Mouse (Mus musculus): ENCODE measurements around the gene B9d1. TPM values are rescaled to one million over a fixed set of nuclear protein-coding genes. Genes with fewer than 3 reads are reported as not detected.

B9d1 gene
- total RNA-seq, 2 experiments from 2014 or later: 4.3 to 10.4 TPM

DNA sequence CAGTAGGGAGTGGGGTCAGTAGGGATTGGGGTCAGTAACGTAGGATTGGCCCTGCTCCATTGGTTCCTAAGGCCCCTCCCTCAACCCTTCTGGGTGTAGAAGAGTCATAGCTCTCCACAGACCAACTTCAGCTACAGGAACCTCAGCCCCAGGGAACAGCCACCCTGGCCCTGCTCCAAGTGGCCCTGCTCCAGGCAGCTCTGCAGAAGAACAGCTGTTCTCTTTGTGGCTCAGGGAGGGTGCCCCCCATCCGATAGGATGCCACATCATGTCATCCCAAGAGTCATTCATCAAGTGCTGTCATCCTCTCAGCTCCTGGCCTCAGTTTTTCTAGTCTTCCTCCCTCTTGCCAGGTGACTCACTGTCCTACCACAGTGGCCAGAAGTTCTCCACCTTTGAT, 17.5 kb upstream of the B9d1 start:
- no peak for ATAC-seq (replicated peaks; ENCODE audit: low FRiP score, low TSS enrichment, poor library complexity, severe bottlenecking)

DNA sequence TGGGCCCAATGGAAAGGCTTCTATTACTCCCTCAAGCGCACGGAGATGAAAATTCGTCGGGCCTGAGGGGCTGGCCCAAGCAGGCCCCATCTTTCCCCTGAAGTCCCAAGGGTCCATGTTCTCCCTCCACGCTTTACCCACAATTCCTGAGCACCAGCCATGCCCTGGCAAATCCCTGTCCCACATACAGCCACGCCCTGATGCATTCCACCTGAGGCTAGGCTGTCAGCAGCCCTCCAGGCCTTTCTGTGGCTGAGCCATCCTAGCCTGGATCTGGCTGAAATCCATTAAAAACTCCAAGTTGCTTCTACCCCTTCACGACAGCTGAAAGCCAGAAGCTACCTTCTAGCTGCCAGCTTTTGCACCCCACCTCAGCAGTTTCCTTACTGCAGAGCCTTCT, 17.0 kb upstream of the B9d1 start:
- ATAC-seq (replicated peaks; ENCODE audit: low FRiP score, low TSS enrichment, poor library complexity, severe bottlenecking): no peak

DNA sequence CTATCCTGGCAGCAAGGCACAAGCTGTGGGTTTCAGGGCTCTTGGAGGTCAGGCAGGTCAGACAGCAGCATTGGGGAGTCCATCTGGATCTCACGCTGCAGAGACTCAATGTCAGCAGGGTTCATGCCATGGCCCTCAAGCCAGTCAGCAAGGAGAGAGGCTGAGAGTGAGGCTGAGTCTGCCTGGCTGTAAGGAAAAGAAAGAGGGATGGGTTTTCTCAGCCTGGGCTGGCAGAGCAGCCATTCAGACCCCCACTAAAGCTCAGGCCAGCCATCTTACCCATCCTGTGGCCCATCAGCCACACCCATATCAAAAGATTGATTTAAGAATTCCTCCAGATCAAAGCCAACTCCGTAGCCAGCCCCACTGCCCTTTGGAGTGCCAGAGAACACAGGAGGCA, 15.9 kb upstream of the B9d1 start:
- no peak for ATAC-seq (replicated peaks; ENCODE audit: low FRiP score, low TSS enrichment, poor library complexity, severe bottlenecking)

DNA sequence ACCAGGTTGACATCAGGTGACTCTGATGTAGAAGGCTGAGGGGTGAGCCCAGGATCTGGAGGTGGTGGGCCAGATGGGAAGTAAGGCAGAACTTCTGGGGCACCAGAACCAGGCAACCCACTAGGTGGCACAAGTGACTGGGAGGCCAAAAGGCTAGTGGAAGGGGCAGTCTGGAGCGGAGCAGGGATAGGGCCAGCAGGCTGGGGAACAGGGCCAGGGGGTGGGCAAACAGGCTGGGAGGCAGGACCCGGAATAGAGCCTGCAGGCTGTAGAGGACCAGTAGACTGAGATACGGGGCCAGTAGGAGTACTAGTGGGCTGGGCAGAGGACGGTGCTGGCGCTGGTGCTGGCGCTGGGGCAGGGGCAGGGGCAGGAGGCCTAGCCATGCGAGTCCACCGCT, 15.1 kb upstream of the B9d1 start:
- no peak for ATAC-seq (replicated peaks; ENCODE audit: low FRiP score, low TSS enrichment, poor library complexity, severe bottlenecking)

DNA sequence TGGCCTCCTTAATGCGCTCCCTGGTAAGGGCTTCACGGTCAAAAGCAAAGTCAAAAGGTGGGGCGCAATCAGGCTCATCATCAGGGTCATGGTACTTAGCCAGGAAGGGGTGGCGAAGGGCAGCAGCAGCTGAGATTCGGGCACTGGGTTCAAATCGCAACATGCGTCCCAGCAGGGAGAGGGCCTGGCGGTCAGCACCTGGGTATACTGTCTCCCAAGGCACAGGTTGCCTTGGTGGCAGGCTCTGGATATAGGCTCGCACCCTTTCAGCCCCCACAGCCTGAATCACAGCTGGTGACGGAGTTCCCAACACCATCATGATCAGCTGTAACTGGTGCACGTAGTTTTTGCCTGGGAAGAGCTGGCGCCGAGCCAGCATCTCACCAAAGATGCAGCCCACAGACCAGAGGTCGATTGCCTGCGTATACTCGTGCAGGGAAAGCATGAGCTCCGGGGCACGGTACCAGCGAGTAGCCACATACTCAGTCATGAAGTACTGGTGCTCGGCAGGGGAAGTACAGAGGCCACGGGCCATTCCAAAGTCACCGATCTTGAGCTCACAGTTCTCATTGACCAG, 13.9 kb upstream of the B9d1 start:
- ATAC-seq (replicated peaks; ENCODE audit: low FRiP score, low TSS enrichment, poor library complexity, severe bottlenecking): no peak

DNA sequence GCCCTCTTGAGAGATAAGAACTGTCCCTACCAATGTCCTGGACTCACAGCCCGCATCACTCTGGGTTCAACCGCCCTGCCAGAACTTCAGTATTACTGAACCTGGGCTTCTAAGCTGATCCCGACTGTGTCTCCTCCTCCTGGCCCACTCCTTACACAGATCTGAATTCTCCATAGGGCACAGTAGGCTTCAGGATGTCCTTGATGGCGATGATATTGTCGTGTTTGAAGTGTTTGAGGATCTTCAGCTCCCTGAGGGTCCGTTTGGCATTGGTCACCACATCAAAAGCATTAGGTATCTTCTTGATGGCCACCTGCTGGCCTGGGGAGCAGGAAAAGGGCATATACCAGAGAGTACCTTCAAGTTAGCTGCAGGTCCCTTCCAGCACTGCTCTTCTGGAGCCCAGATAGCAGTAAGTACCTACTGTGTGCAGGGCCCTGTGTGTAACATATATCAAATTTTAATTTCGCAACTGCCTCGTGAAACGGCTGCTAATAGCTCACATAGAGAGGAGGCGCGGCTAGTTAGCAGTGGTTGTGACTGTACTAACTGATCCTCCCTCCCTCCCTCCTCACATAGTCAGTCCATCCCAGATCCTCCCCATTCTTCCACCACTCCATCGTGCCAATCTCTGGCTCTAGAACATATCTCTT, 12.1 kb upstream of the B9d1 start:
- no peak for ATAC-seq (replicated peaks; ENCODE audit: low FRiP score, low TSS enrichment, poor library complexity, severe bottlenecking)

DNA sequence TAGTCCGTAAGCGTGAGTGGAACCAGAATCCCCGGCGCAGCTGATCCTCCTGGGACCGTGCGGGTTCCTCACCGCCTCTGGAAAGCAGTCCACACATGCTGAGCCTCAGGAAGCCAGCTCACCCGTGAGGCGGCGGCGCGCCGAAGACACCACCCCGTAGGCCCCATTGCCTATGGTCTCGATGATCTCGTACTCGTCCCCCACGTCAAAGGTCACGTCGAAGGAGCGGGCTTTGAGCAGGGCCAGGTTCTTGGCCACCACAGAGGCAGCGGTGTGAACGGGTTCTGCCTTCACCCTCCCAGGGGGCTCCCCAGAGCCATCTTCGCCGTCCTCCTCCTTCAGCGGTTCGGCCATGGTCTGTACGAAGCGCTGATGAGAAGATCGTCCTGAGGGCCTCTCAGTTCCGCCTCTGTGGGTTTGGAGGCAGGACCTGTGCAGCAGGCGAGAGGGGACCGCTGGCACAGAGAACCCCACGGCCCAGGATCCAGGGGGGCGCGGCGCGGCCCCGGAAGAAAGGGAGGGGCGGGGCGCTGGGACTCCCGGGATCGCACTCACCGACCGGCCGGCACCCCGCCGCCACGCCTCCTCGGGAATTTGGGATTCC, 11.3 kb upstream of the B9d1 start:
- peak; percentile 56 for ATAC-seq (replicated peaks; ENCODE audit: low FRiP score, low TSS enrichment, poor library complexity, severe bottlenecking)

DNA sequence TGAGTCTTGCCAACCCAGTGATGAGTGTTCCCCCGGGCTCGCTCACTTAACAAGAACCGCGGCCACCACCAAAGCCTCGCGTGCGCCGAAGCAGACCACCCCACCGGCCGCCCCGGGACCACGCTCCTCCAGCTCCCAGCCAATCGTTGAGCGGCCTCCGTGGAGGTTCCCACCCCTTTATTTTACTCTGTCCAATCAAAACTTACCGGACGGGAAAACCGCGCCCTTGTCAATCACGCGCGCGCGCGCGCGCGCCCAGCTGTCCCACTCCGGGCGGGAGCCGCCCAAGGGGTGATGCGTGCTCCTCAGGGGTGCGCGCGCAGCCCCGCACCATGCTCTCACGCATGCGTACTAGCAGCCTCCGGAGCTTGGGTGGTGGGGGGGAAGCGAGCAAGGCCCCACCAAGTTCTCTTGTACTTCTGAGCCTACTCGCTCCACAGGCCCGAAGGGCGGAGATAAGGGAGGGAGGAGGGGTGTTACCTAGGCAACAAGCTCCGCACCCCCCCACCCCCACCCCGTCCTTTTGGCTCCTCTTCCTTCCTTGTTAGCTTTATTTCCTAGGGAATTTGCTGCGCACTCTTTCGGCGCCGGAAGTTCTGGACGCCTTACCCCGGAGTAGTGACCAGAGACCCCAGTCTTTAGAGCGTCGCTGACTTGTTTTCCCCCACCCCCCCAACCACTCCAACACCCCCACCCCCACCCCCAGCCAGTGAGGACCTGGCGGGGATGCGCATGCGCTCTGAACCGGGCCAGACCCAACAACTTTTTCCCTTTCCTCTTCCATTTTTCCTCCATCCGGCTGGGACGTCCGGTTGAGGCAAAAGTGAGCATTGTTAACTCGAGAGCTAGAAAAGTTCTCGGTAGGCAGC, 10.6 kb upstream of the B9d1 start, which contains the start of gene Mapk7:
TSS of gene Mapk7 (minus strand) at position 278 of the 869 bp plus-strand sequence.
- peak; percentile 88 for ATAC-seq (replicated peaks; ENCODE audit: low FRiP score, low TSS enrichment, poor library complexity, severe bottlenecking)

DNA sequence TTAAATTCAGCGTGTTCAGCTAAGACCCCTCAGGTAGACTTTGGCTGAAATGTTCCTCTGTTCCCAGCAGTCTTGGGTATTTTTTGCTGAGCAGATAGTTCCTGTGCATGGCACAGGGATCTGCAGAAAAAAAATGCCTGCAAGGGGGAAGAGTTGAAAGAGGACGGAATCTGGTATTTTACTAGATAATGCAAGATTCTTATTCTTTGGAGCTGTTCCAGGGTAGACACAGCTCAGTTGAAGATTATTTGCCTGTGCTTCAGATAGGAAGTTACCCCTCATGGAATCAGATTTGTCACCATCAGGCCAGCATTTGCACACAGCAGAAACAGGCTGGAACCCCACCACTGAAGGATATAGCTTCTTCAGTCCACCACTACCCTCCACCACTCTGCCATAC, 9.4 kb upstream of the B9d1 start:
- no peak for ATAC-seq (replicated peaks; ENCODE audit: low FRiP score, low TSS enrichment, poor library complexity, severe bottlenecking)

DNA sequence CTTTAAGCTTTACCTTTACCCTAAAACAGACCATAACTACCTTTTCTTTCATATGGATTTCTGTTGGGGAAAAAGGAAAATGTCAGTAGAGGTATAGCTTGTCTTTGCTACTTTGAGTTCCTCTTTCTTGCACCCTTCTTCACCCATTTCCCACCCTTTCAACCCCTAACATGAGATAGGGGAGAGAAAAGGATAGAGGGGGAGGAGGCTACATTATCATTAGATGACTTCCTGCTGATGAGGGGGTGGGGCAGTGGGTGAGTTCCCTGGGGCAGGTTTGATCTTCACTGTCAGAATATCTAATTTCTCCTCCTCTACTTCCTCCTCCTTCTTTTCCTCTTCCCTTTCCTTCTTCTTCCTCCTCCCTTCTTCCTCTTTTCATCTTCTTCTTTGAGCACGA, 7.5 kb upstream of the B9d1 start:
- no peak for ATAC-seq (replicated peaks; ENCODE audit: low FRiP score, low TSS enrichment, poor library complexity, severe bottlenecking)

DNA sequence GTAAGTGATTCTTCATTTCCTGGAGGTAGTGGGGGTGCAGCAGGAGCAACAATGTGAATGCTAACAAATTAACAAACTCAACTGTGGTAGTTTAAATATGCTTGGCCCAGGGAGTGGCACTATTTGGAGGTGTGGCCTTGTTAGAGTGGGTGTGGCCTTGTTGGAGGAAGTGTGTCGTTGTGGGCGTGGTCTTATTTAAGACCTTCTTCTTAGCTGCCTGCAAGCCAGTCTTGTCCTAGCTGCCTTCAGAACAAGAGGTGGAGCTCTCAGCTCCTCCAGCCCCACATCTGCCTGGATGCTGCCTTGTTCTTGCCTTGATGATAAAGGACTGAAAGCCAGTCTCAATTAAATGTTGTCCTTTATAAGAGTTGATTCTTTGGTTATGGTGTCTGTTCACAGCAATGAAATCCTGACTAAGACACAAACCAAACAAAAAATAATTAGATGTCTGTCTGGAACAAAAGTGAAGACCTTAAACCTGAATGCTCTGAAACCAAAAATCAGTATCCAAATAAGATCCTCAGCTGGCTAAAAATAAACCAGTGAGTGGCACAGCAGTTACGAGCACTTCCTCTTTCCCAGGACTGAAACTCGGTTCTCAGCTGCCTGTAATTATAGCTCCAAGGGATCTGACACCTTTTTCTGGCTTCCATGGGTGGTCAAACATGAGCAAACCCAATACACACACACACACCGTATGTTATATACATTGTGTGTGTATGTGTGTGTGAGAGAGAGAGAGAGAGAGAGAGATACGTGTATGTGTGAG, 6.0 kb upstream of the B9d1 start:
- ATAC-seq (replicated peaks; ENCODE audit: low FRiP score, low TSS enrichment, poor library complexity, severe bottlenecking): no peak

DNA sequence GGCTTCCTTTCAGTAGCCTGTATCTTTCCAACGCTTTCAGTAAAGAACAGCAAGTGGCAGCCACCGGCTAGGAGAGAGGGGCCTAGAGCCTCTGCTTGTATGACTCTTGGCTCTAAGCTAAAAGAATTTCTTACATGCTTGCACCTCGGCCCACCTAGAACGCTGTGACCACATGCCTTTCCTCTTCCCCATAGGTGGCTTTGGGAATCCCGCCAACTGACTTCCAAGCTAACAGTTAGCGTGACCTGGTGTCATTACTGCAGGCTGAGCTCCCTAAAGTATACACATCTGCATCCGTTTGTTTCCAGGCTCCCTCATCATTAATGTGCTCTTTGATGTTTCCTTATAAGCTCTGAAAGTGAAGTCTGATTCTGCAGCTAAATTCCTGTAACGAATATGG, 1.0 kb upstream of the B9d1 start:
- no peak for ATAC-seq (replicated peaks; ENCODE audit: low FRiP score, low TSS enrichment, poor library complexity, severe bottlenecking)

DNA sequence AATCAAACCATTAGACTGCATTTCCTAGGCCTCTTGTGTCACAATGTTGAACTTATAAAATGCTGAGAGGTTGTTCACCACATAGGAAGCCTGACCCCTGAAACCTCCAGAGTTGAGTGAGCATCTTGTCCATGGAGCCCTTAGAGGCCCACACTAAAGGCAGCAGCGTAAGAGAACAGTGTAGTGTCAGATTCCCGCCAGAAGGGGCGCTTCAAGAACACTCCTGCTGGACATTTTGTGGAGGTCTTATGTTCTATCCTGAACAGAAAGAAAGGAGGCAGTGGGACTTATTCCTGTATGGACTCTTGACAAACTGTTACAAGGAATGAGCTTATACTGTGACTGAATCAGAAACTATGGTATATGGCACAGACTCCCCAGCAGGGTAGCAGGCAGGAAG, 10.0 kb downstream of the B9d1 start:
- ATAC-seq (replicated peaks; ENCODE audit: low FRiP score, low TSS enrichment, poor library complexity, severe bottlenecking): peak; percentile 70; the same call in 1 of the 2 replicates

DNA sequence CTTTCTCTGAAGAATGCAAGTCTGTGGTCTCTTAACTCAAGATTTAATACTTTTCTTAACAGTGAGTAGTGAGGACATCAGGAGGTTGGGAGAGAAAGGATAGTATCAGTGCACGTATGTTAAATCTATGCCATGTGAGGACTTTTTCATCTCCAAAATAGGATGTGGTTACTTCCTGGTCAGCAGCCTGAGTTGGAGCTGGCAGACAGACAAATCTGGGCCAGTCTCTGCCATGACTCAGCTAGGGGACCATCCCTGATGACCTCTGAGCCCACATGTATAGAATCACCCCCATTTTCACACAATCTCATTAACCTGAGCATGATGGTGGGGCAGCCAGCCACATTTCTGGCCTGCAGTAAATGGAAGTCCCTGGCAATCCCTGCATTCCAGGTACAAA, 13.0 kb downstream of the B9d1 start:
- ATAC-seq (replicated peaks; ENCODE audit: low FRiP score, low TSS enrichment, poor library complexity, severe bottlenecking): no peak

DNA sequence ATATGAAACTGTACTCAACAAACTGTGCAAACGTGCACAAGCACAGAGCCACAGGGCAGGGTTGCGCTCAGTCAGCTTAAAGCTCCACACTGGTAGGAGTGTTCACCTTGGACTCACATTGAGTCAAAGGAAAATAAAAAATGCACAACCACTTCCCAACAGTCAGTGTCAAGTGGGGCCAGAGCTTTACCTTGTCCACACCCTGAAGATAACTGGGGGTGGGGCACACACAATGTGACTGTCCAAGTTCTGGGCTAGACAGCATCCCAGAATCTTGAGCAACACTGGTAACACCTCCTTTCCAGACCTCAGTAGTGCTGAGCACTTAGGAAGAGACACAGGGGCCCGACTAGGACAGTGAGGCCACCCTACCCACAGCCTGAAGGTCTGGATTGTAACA, 13.9 kb downstream of the B9d1 start:
- ATAC-seq (replicated peaks; ENCODE audit: low FRiP score, low TSS enrichment, poor library complexity, severe bottlenecking): no peak

DNA sequence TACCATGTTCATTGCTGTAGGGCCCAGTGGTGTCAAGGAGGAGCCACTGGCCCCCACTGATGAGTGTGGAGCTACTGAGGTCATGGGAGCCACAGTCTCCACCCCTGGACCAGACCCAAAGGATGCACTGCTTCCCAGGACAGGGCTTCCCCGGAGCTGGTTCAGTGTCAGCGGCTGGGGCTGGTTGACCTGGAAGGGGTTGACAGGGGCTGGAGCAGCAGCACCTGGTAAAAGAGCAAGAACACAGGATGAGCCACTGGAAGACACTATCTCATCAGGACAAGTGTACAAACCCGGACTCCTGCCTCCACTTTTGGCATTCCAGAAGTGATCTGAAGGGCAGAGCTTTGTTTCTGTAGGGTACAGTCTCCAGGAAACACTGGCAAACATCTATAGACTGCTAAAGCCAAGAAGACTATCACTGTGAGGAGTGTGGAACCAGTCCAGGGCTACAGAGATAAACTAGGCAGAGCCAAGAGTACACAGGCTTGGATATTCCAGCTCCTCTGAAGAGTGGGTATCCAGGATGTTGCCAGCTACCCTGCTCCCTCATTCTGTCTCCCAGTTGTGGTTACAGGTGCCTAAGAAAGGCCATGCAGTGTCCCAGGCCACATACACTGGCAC, 14.7 kb downstream of the B9d1 start:
- ATAC-seq (replicated peaks; ENCODE audit: low FRiP score, low TSS enrichment, poor library complexity, severe bottlenecking): no peak

DNA sequence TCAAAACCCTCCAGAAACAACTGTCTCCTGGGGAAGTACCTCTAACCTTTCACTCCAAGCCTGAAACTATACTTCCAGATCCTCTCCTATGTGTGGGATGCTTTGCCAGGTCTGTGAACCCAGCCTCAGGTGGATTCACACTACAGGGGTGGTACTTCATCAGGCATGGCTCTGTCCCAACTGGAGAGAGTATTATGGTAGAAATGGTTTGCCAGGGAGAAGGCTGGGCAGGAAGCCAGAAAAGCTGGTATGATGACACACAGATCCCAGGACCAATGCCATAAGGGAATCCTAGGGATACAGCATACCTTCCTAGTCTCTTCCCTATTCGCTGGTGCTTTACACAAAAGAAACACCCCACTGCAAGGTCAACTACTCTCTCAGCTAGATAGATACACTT, 21.9 kb downstream of the B9d1 start:
- ATAC-seq (replicated peaks; ENCODE audit: low FRiP score, low TSS enrichment, poor library complexity, severe bottlenecking): no peak

DNA sequence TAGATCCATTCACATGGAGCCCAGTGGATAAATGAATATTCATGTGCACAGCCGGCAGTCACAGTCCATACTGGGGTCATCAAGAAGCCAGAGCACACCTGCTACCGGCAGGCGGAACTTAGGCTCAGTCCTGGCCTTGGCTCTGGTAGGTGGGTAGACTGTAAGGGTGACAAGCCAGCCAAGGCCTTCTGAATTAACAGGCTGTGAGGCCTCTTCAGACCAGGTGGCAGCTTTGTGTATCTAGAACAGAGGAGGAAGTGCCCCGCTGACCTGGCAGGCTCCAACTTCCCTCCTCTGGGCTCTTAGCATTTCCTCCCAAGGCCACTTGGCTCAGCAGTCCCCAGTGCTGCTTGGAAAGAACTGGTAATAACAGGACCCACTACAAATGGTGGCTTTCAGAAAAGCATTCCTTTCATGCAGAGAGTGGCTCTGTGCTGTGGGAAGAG, 24.3 kb downstream of the B9d1 start:
- no peak for ATAC-seq (replicated peaks; ENCODE audit: low FRiP score, low TSS enrichment, poor library complexity, severe bottlenecking)

DNA sequence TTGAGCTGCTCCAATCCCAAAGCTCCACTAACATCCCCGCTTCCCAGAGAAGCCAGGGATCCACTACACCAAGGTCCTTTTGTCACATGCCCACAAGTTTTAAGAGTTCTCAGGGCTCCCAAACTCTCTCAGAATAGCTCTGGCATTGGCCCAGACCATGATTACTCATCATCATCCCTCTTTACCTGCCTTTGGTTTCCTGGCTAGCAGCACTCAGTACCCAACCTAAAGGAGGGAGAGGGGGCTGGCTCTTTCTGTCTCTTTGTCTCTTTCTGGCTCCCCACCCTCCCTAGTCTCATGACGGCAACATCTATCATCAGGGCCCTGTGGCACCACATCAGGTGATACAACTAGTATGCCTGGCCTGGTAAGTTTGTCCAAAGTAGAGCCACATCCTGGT, 27.9 kb downstream of the B9d1 start:
- ATAC-seq (replicated peaks; ENCODE audit: low FRiP score, low TSS enrichment, poor library complexity, severe bottlenecking): no peak
